Mouse (Mus musculus): ENCODE measurements around the gene Ltbp1. TPM values are rescaled to one million over a fixed set of nuclear protein-coding genes. Genes with fewer than 3 reads are reported as not detected.
"Not testable (repeated sequence)": the region's sequence is repeated elsewhere in the genome, so short reads cannot be mapped to it uniquely, and the experiment has no call there.

Ltbp1 gene
- total and polyA plus RNA-seq, 3 experiments = 17.2 to 40.4 (median 39.9) TPM

- H3K4me3 ChIP-seq = no peak overlapping the region
- H3K27me3 ChIP-seq (ENCODE audit: control insufficient read depth, insufficient read depth, low read length) = no peaks in the 10 kb centered on the region
- no peak for DNase-seq
- H3K36me3 ChIP-seq (ENCODE audit: control insufficient read depth, insufficient read depth, low read length) = no peaks in the 10 kb centered on the region
- H3K9ac ChIP-seq (ENCODE audit: low read depth, low read length) = no peak overlapping the region
- no peak for TF ChIP-seq EP300 (IDR thresholded peaks at IDR 0.05; ENCODE audit: insufficient read depth, low read depth, low read length)
- no peak for TF ChIP-seq CTCF (IDR thresholded peaks at IDR 0.05)
- TF ChIP-seq POLR2A (IDR thresholded peaks at IDR 0.05; ENCODE audit: insufficient read depth, low read depth, low read length) = no peak
- H3K79me2 ChIP-seq (replicated peaks; ENCODE audit: control insufficient read depth, insufficient read depth, low read length) = no peaks in the 10 kb centered on the region; the same call in 1 of the 2 replicates
- intact Hi-C loops (cut with DNase I) = no loop called here
- WGBS = 80% methylated on average over 6 of the region's 6 CpGs
- peaks cover 2% of the 10 kb centered on the region for H3K4me1 ChIP-seq (ENCODE audit: control insufficient read depth, insufficient read depth, low read length)
- no peak overlapping the region for H3K27ac ChIP-seq
These were observed 114.7 kb downstream of the Ltbp1 start for GRCm38 (mm10) chr17:75120071-75120470.

GRCm38 (mm10) chr17:75122584-75123282, 117.4 kb downstream of the Ltbp1 start:
- intact Hi-C loops (cut with DNase I) = no loop called here
- Histone ChIP-seq H3K79me2 (replicated peaks; ENCODE audit: control insufficient read depth, insufficient read depth, low read length) (no peaks in the 10 kb centered on the region; the same call in 1 of the 2 replicates), H3K9ac (ENCODE audit: low read depth, low read length) (no peak overlapping the region), H3K4me3 (no peak overlapping the region), H3K4me1 (ENCODE audit: control insufficient read depth, insufficient read depth, low read length) (no peaks in the 10 kb centered on the region; the same call in 1 of the 2 replicates), H3K27me3 (ENCODE audit: control insufficient read depth, insufficient read depth, low read length) (no peaks in the 10 kb centered on the region), H3K36me3 (ENCODE audit: control insufficient read depth, insufficient read depth, low read length) (no peaks in the 10 kb centered on the region), H3K27ac (no peak overlapping the region)
- TF ChIP-seq CTCF (IDR thresholded peaks at IDR 0.05) (peak; percentile 32), EP300 (IDR thresholded peaks at IDR 0.05; ENCODE audit: insufficient read depth, low read depth, low read length) (no peak)
- DNase-seq = no peak
- WGBS = 65% methylated on average over 8 of the region's 8 CpGs

- no peak overlapping the region for H3K4me3 ChIP-seq
- no peaks in the 10 kb centered on the region for H3K27me3 ChIP-seq (ENCODE audit: control insufficient read depth, insufficient read depth, low read length)
- 38% methylated on average over 8 of the region's 8 CpGs for WGBS
- peak; percentile 62 to 74 for DNase-seq
- intact Hi-C loops (cut with DNase I) = no loop called here
- H3K36me3 ChIP-seq (ENCODE audit: control insufficient read depth, insufficient read depth, low read length) = no peaks in the 10 kb centered on the region
- TF ChIP-seq CTCF (IDR thresholded peaks at IDR 0.05) = peak; percentile 61
- TF ChIP-seq POLR2A (IDR thresholded peaks at IDR 0.05; ENCODE audit: insufficient read depth, low read depth, low read length) = no peak
- H3K4me1 ChIP-seq (ENCODE audit: control insufficient read depth, insufficient read depth, low read length) = peaks cover 2% of the 10 kb centered on the region; the same call in 1 of the 2 replicates
- H3K79me2 ChIP-seq (replicated peaks; ENCODE audit: control insufficient read depth, insufficient read depth, low read length) = no peaks in the 10 kb centered on the region
- H3K9ac ChIP-seq (ENCODE audit: low read depth, low read length) = no peak overlapping the region
- H3K27ac ChIP-seq = peak overlapping the region; percentile 62
These were observed 123.1 kb downstream of the Ltbp1 start for GRCm38 (mm10) chr17:75128337-75128935.

- Histone ChIP-seq H3K4me1 (ENCODE audit: control insufficient read depth, insufficient read depth, low read length) (no peaks in the 10 kb centered on the region), H3K36me3 (ENCODE audit: control insufficient read depth, insufficient read depth, low read length) (no peaks in the 10 kb centered on the region), H3K79me2 (replicated peaks; ENCODE audit: control insufficient read depth, insufficient read depth, low read length) (no peaks in the 10 kb centered on the region), H3K27me3 (ENCODE audit: control insufficient read depth, insufficient read depth, low read length) (no peaks in the 10 kb centered on the region), H3K4me3 (no peak overlapping the region), H3K27ac (no peak overlapping the region), H3K9ac (ENCODE audit: low read depth, low read length) (no peak overlapping the region)
- 87% methylated on average over 4 of the region's 4 CpGs for WGBS
- TF ChIP-seq CTCF (IDR thresholded peaks at IDR 0.05) = no peak
- no peak for TF ChIP-seq POLR2A (IDR thresholded peaks at IDR 0.05; ENCODE audit: insufficient read depth, low read depth, low read length)
- no peak for TF ChIP-seq EP300 (IDR thresholded peaks at IDR 0.05; ENCODE audit: insufficient read depth, low read depth, low read length)
- intact Hi-C loops (cut with DNase I) = no loop called here
- DNase-seq = no peak
These were observed 128.6 kb downstream of the Ltbp1 start for GRCm38 (mm10) chr17:75133983-75134382.

GRCm38 (mm10) chr17:75139731-75140130, 134.4 kb downstream of the Ltbp1 start:
- no peak overlapping the region for H3K9ac ChIP-seq (ENCODE audit: low read depth, low read length)
- intact Hi-C loops (cut with DNase I) = no loop called here

GRCm38 (mm10) chr17:75142845-75143244, 137.5 kb downstream of the Ltbp1 start:
- H3K27ac ChIP-seq, H3K4me3 ChIP-seq: not testable (repeated sequence)

More at GRCm38 (mm10) chr17:75139731-75140130, 134.4 kb downstream of the Ltbp1 start:
- no peak overlapping the region for H3K4me3 ChIP-seq
- H3K27ac ChIP-seq = no peak overlapping the region
- no peaks in the 10 kb centered on the region for H3K27me3 ChIP-seq (ENCODE audit: control insufficient read depth, insufficient read depth, low read length)
- H3K4me1 ChIP-seq (ENCODE audit: control insufficient read depth, insufficient read depth, low read length) = no peaks in the 10 kb centered on the region
- DNase-seq = no peak
- TF ChIP-seq POLR2A (IDR thresholded peaks at IDR 0.05; ENCODE audit: insufficient read depth, low read depth, low read length) = no peak
- TF ChIP-seq EP300 (IDR thresholded peaks at IDR 0.05; ENCODE audit: insufficient read depth, low read depth, low read length) = no peak
- TF ChIP-seq CTCF (IDR thresholded peaks at IDR 0.05) = no peak
- 53% methylated on average over 2 of the region's 2 CpGs for WGBS
- H3K36me3 ChIP-seq (ENCODE audit: control insufficient read depth, insufficient read depth, low read length) = no peaks in the 10 kb centered on the region
- H3K79me2 ChIP-seq (replicated peaks; ENCODE audit: control insufficient read depth, insufficient read depth, low read length) = no peaks in the 10 kb centered on the region

More at GRCm38 (mm10) chr17:75142845-75143244, 137.5 kb downstream of the Ltbp1 start:
- H3K27me3 ChIP-seq (ENCODE audit: control insufficient read depth, insufficient read depth, low read length); H3K9ac ChIP-seq (ENCODE audit: low read depth, low read length); intact Hi-C loops (cut with DNase I); H3K4me1 ChIP-seq (ENCODE audit: control insufficient read depth, insufficient read depth, low read length); DNase-seq; H3K36me3 ChIP-seq (ENCODE audit: control insufficient read depth, insufficient read depth, low read length); H3K79me2 ChIP-seq (replicated peaks; ENCODE audit: control insufficient read depth, insufficient read depth, low read length): not testable (repeated sequence)
- 33% methylated on average over 7 of the region's 7 CpGs for WGBS
